ENCODE assay signal across 20 mouse cellular contexts in genomic region chr6:87668733-87669132, GRCm38 (mm10). TPM values are rescaled to one million over a fixed set of nuclear protein-coding genes. Genes with fewer than 3 reads are reported as not detected.
DNase-seq lines count a peak whose midpoint lies in the region; ATAC-seq and TF ChIP-seq lines count a peak whose summit lies in the region.
"Had no signal": no experiment of that assay in that cellular context is flagged by ENCODE, and none has a peak within 500 bp of the region (broad histone marks: within the 10 kb centered on the region; RNA-seq: fewer than 3 reads in every experiment).

No protein-coding gene starts in this region.

- peak; percentile 83 for DNase-seq in MEL (ENCODE audit: low read depth, low spot score)
- DNase-seq in liver, embryonic 11.5 days (ENCODE audit: low spot score): no peak
- DNase-seq in left cerebral cortex, adult 8-10 months (ENCODE audit: low spot score in 2 of 2): no peak
- no peak for DNase-seq in ovary, postnatal 36 days (ENCODE audit: low spot score)
- DNase-seq in adrenal gland, adult 18-20 months (ENCODE audit: low spot score in 2 of 2): no peak
- DNase-seq in kidney, adult 9 months: no peak
- DNase-seq: adrenal gland, postnatal 10 days; cerebellum, adult 11-12 months; cerebellum, adult 9-10 months; cerebellum, postnatal 25 days; gastrocnemius, postnatal 36 days; heart, adult 11 months; heart, postnatal 10 days; heart, postnatal 4 days had no signal

- peak overlapping the region in 1 of 2 experiments; percentile 62; a peak in 2 of 4 replicates for H3K4me3 ChIP-seq in MEL (ENCODE audit: control insufficient read depth in 1 of 2, insufficient read depth in 1 of 2, low read depth in 2 of 2, low read length in 2 of 2)
- H3K4me3 ChIP-seq in liver, embryonic 11.5 days (ENCODE audit: low read depth, low read length): no peak overlapping the region
- no peak overlapping the region; the same call in 1 of the 2 replicates for H3K4me3 ChIP-seq in liver, embryonic 15.5 days (replicated peaks)
- H3K4me3 ChIP-seq: embryonic facial prominence, embryonic 13.5 days; forebrain, embryonic 15.5 days; hindbrain, embryonic 13.5 days had no signal

- TF ChIP-seq RAD21 in MEL (IDR thresholded peaks at IDR 0.05; ENCODE audit: low read depth, low read length): no peak

- no peaks in the 10 kb centered on the region for H3K9me3 ChIP-seq in MEL (replicated peaks; ENCODE audit: insufficient read depth, low read length)
- no peaks in the 10 kb centered on the region for H3K9me3 ChIP-seq in liver, embryonic 11.5 days (ENCODE audit: control insufficient read depth, low read length)
- no peaks in the 10 kb centered on the region for H3K9me3 ChIP-seq in liver, embryonic 15.5 days (replicated peaks)
- H3K9me3 ChIP-seq: forebrain, embryonic 15.5 days; hindbrain, embryonic 13.5 days had no signal

- peaks cover 7% of the 10 kb centered on the region for H3K79me2 ChIP-seq in MEL (ENCODE audit: control insufficient read depth, insufficient read depth, low read length, poor library complexity)

- H3K27ac ChIP-seq in MEL (ENCODE audit: control insufficient read depth, low read depth, low read length): peak overlapping the region; percentile 98
- H3K27ac ChIP-seq in liver, embryonic 11.5 days (ENCODE audit: low read depth, low read length): peak overlapping the region; percentile 70
- peak overlapping the region; percentile 81 for H3K27ac ChIP-seq in liver, embryonic 15.5 days (replicated peaks)
- H3K27ac ChIP-seq: embryonic facial prominence, embryonic 13.5 days; forebrain, embryonic 15.5 days; hindbrain, embryonic 13.5 days; hindbrain, postnatal 0 days had no signal

- H3K36me3 ChIP-seq in MEL (ENCODE audit: control insufficient read depth in 1 of 2, insufficient read depth in 2 of 2, low read length in 2 of 2): peaks cover 0 to 41% of the 10 kb centered on the region in 2 experiments; a peak in 2 of 4 replicates
- no peaks in the 10 kb centered on the region for H3K36me3 ChIP-seq in liver, embryonic 11.5 days (ENCODE audit: control insufficient read depth, insufficient read depth, low read length)
- H3K36me3 ChIP-seq in liver, embryonic 15.5 days (replicated peaks): peaks cover 21% of the 10 kb centered on the region

- no peak for TF ChIP-seq CTCF in MEL (IDR thresholded peaks at IDR 0.05 in 2 of 3, conservative IDR thresholded peaks at IDR 0.05 in 1 of 3; ENCODE audit: control insufficient read depth in 1 of 3, insufficient read depth in 1 of 3, low read depth in 2 of 3, low read length in 3 of 3, poor library complexity in 1 of 3, severe bottlenecking in 1 of 3)

- peak overlapping the region; percentile 48 for H3K4me2 ChIP-seq in liver, embryonic 11.5 days
- peak overlapping the region; percentile 52 for H3K4me2 ChIP-seq in liver, embryonic 15.5 days
- H3K4me2 ChIP-seq: embryonic facial prominence, embryonic 13.5 days; forebrain, embryonic 15.5 days; hindbrain, embryonic 13.5 days had no signal

- 54% methylated on average over 3 of the region's 3 CpGs for WGBS in liver, embryonic 11.5 days
- 23% methylated on average over 3 of the region's 3 CpGs for WGBS in liver, embryonic 15.5 days (ENCODE audit: insufficient replicate concordance)

- H3K27me3 ChIP-seq in MEL (ENCODE audit: control insufficient read depth in 1 of 2, insufficient read depth in 2 of 2, low read length in 2 of 2): no peaks in the 10 kb centered on the region
- no peaks in the 10 kb centered on the region for H3K27me3 ChIP-seq in liver, embryonic 11.5 days (replicated peaks; ENCODE audit: control insufficient read depth, insufficient read depth, low read length)
- H3K27me3 ChIP-seq in liver, embryonic 15.5 days: no peaks in the 10 kb centered on the region
- H3K27me3 ChIP-seq: embryonic facial prominence, embryonic 13.5 days; forebrain, embryonic 15.5 days; hindbrain, embryonic 13.5 days had no signal

- peaks cover 15 to 26% of the 10 kb centered on the region in 2 experiments for H3K4me1 ChIP-seq in MEL (ENCODE audit: control insufficient read depth in 1 of 2, insufficient read depth in 2 of 2, low read length in 2 of 2)
- peaks cover 27% of the 10 kb centered on the region for H3K4me1 ChIP-seq in liver, embryonic 11.5 days (replicated peaks; ENCODE audit: control insufficient read depth, insufficient read depth, low read length)
- H3K4me1 ChIP-seq in liver, embryonic 15.5 days (replicated peaks): peaks cover 52% of the 10 kb centered on the region

- peak; percentile 35; the same call in 1 of the 2 replicates for ATAC-seq in erythroblast, adult 5-6 weeks (replicated peaks; ENCODE audit: low FRiP score, poor library complexity, severe bottlenecking)
- no peak for ATAC-seq in liver, embryonic 11.5 days (replicated peaks; ENCODE audit: low FRiP score)
- no peak for ATAC-seq in liver, embryonic 15.5 days (ENCODE audit: insufficient read depth)
- ATAC-seq: forebrain, embryonic 15.5 days; hindbrain, postnatal 0 days had no signal

- TF ChIP-seq EP300 in MEL (IDR thresholded peaks at IDR 0.05; ENCODE audit: low read depth in 1 of 2, low read length in 2 of 2): peak; percentile 84 to 93

- TF ChIP-seq POLR2A in MEL (IDR thresholded peaks at IDR 0.05; ENCODE audit: control insufficient read depth in 1 of 2, insufficient read depth in 1 of 2, low read depth in 1 of 2, low read length in 2 of 2, poor library complexity in 1 of 2): no peak; a peak in 1 of 4 replicates

- peak overlapping the region; percentile 58 for H3K9ac ChIP-seq in MEL (ENCODE audit: control insufficient read depth, low read depth, low read length, poor library complexity, severe bottlenecking)
- H3K9ac ChIP-seq in liver, embryonic 11.5 days (ENCODE audit: low read depth, low read length): no peak overlapping the region
- H3K9ac ChIP-seq in liver, embryonic 15.5 days: no peak overlapping the region
- H3K9ac ChIP-seq: embryonic facial prominence, embryonic 13.5 days; forebrain, embryonic 15.5 days; hindbrain, embryonic 13.5 days had no signal

TF ChIP-seq in MEL, 35 proteins besides CTCF, POLR2A, EP300 and RAD21 (continues in another document):
- TF ChIP-seq MAZ (IDR thresholded peaks at IDR 0.05; ENCODE audit: low read depth, low read length) (no peak), KAT2A (conservative IDR thresholded peaks at IDR 0.05; ENCODE audit: low read depth, low read length) (no peak), POLR2AphosphoS2 (IDR thresholded peaks at IDR 0.05; ENCODE audit: low read length) (no peak), GATA1 (IDR thresholded peaks at IDR 0.05; ENCODE audit: low read depth, low read length) (peak; percentile 89), MEF2A (IDR thresholded peaks at IDR 0.05; ENCODE audit: extremely low read depth, insufficient replicate concordance, low read depth, low read length, poor library complexity, severe bottlenecking) (no peak), GABPA (IDR thresholded peaks at IDR 0.05; ENCODE audit: low read depth, low read length) (no peak), ETS1 (IDR thresholded peaks at IDR 0.05; ENCODE audit: low read depth, low read length) (peak; percentile 92), MYB (IDR thresholded peaks at IDR 0.05; ENCODE audit: low read depth, low read length) (peak; percentile 89), MYC (IDR thresholded peaks at IDR 0.05; ENCODE audit: low read depth, low read length) (peak; percentile 82; the same call in 1 of the 2 replicates), ZKSCAN1 (IDR thresholded peaks at IDR 0.05; ENCODE audit: low read depth, low read length) (no peak), MAFK (IDR thresholded peaks at IDR 0.05; ENCODE audit: borderline replicate concordance, low read depth, low read length) (no peak), ELF1 (IDR thresholded peaks at IDR 0.05; ENCODE audit: low read depth, low read length) (no peak), BHLHE40 (IDR thresholded peaks at IDR 0.05; ENCODE audit: borderline replicate concordance, low read depth, low read length) (peak; percentile 42; the same call in 1 of the 2 replicates), TBP (IDR thresholded peaks at IDR 0.05; ENCODE audit: low read depth, low read length) (0 out of 2 replicates have a peak, but pooled peaks have one; percentile 60), HCFC1 (IDR thresholded peaks at IDR 0.05; ENCODE audit: low read depth, low read length) (no peak), POLR2AphosphoS5 (IDR thresholded peaks at IDR 0.05; ENCODE audit: borderline replicate concordance, low read depth, low read length) (no peak), NRF1 (IDR thresholded peaks at IDR 0.05; ENCODE audit: insufficient read depth, low read depth, low read length, poor library complexity, severe bottlenecking) (no peak), UBTF (IDR thresholded peaks at IDR 0.05; ENCODE audit: borderline replicate concordance, insufficient read depth, low read depth, low read length) (no peak), USF1 (IDR thresholded peaks at IDR 0.05; ENCODE audit: low read depth, low read length) (peak; percentile 54; the same call in 1 of the 2 replicates), MAX (IDR thresholded peaks at IDR 0.05; ENCODE audit: low read length) (no peak; the same call in 1 of the 2 replicates), CHD2 (IDR thresholded peaks at IDR 0.05; ENCODE audit: low read length) (peak; percentile 64), NELFE (IDR thresholded peaks at IDR 0.05; ENCODE audit: low read depth, low read length) (no peak), RCOR1 (IDR thresholded peaks at IDR 0.05; ENCODE audit: low read depth, low read length) (peak; percentile 48; the same call in 1 of the 2 replicates), ZC3H11A (IDR thresholded peaks at IDR 0.05; ENCODE audit: low read depth, low read length) (no peak), E2F4 (IDR thresholded peaks at IDR 0.05; ENCODE audit: borderline replicate concordance, low read depth, low read length) (no peak), TAL1 (IDR thresholded peaks at IDR 0.05; ENCODE audit: low read length) (no peak; the same call in 1 of the 2 replicates), SMC3 (IDR thresholded peaks at IDR 0.05; ENCODE audit: low read depth, low read length) (no peak), USF2 (IDR thresholded peaks at IDR 0.05; ENCODE audit: borderline replicate concordance in 1 of 2, insufficient read depth in 1 of 2, low read depth in 1 of 2, low read length in 2 of 2) (no peak)

RNA-seq across cellular contexts. Expression of gene Aplf, which starts 3.3 kb away (rescaled TPM):
- 12.6 and 14.5 TPM in 2 replicates for total RNA-seq in MEL (2012; rRNA removed)
- 10 to 100 TPM in 1 of 2 experiments, not detected in 1; 20.3 TPM for polyA plus RNA-seq in MEL (2012; ENCODE audit: insufficient read depth in 1 of 2, insufficient read length in 2 of 2, low read depth in 1 of 2, low replicate concordance in 2 of 2, missing spikeins in 1 of 2)
- total RNA-seq in erythroblast, adult 5-6 weeks (2015; ENCODE audit: low replicate concordance): 37.8 and 43.4 TPM in 2 replicates
- total RNA-seq in erythroblast, adult 5-6 weeks (2017; ENCODE audit: low replicate concordance): 71.8 and 86.0 TPM in 2 replicates
- 22.5 and 25.2 TPM in 2 replicates for polyA plus RNA-seq in liver, embryonic 11.5 days (2014; fragmentation: Nextera tagmentation; extraction: Ambion mirVana)
- polyA plus RNA-seq in liver, embryonic 15.5 days (2015; fragmentation: Nextera tagmentation; extraction: Ambion mirVana): 14.6 and 15.5 TPM in 2 replicates
- 10 to 100 TPM in 1 of 4 experiments, 1 to 10 TPM in 3; 8.2 to 10.3 (median 9.2) TPM for total RNA-seq in left cerebral cortex, adult 8-10 months (2022)
- total RNA-seq in adrenal gland, adult 18-20 months (2021): 1 to 10 TPM; 4.4 to 7.5 TPM
